8 mouse cellular contexts compared by ENCODE assay signal in genomic region chr5:129586016-129586415, GRCm38 (mm10). TPM values are rescaled to one million over a fixed set of nuclear protein-coding genes. Genes with fewer than 3 reads are reported as not detected.
DNase-seq lines count a peak whose midpoint lies in the region; ATAC-seq and TF ChIP-seq lines count a peak whose summit lies in the region.

No protein-coding gene starts in this region.

- no peak for DNase-seq in G1E (ENCODE audit: low spot score)
- peak; percentile 57 for DNase-seq in c-Kit-positive CD71-positive TER-119-negative erythroid progenitor cells, embryonic 14.5 days (ENCODE audit: low read depth)
- peak; percentile 97 for DNase-seq in forebrain, embryonic 11.5 days (ENCODE audit: low spot score)
- DNase-seq in heart, postnatal 10 days = peak; percentile 85 to 91
- DNase-seq in kidney, postnatal 4 days = peak; percentile 93
- DNase-seq in lung, adult 2 months = peak; percentile 83
- peak; percentile 92 for DNase-seq in thymus, adult 2 months

- H3K4me1 ChIP-seq in G1E (ENCODE audit: insufficient read depth, low read depth, low read length) = peaks cover 9% of the 10 kb centered on the region
- peaks cover 16% of the 10 kb centered on the region for H3K4me1 ChIP-seq in forebrain, embryonic 11.5 days (replicated peaks; ENCODE audit: control insufficient read depth, insufficient read depth, low read length)
- H3K4me1 ChIP-seq in lung, adult 2 months (ENCODE audit: control insufficient read depth, insufficient read depth, low read length) = peaks cover 4% of the 10 kb centered on the region; the same call in 1 of the 2 replicates
- peaks cover 25% of the 10 kb centered on the region for H3K4me1 ChIP-seq in thymus, adult 2 months (replicated peaks; ENCODE audit: control insufficient read depth, insufficient read depth, low read length)

- 1% methylated on average over 17 of the region's 17 CpGs for WGBS in forebrain, embryonic 11.5 days
- WGBS in lung, adult 2 months = under 1% methylated on average over 17 of the region's 17 CpGs
- WGBS in thymus, adult 2 months = under 1% methylated on average over 17 of the region's 17 CpGs

- H3K4me2 ChIP-seq in forebrain, embryonic 11.5 days (ENCODE audit: low read depth, low read length, severe bottlenecking) = peak overlapping the region; percentile 100

- H3K9me3 ChIP-seq in G1E (replicated peaks) = peaks cover 21% of the 10 kb centered on the region
- H3K9me3 ChIP-seq in forebrain, embryonic 11.5 days (ENCODE audit: control insufficient read depth, low read length) = no peaks in the 10 kb centered on the region

- TF ChIP-seq POLR2A in lung, adult 2 months (IDR thresholded peaks at IDR 0.05; ENCODE audit: borderline replicate concordance, extremely low read depth, low read depth, low read length) = no peak
- no peak for TF ChIP-seq POLR2A in thymus, adult 2 months (IDR thresholded peaks at IDR 0.05; ENCODE audit: control insufficient read depth, extremely low read depth, insufficient read depth, low read length, poor library complexity)

- peak overlapping the region; percentile 80 for H3K27ac ChIP-seq in forebrain, embryonic 11.5 days (ENCODE audit: low read depth, low read length)
- H3K27ac ChIP-seq in thymus, adult 2 months (ENCODE audit: control insufficient read depth, insufficient read depth, low read length) = no peak overlapping the region

- no peak for ATAC-seq in G1E (ENCODE audit: extremely low read depth, insufficient number of reproducible peaks, low FRiP score, poor library complexity, severe bottlenecking)
- ATAC-seq in forebrain, embryonic 11.5 days (replicated peaks; ENCODE audit: low FRiP score) = peak; percentile 75
- peak; percentile 44 for ATAC-seq in neutrophil, adult 5-6 weeks (ENCODE audit: extremely low read depth, insufficient number of reproducible peaks, low FRiP score, poor library complexity, severe bottlenecking)

- peak overlapping the region; percentile 58 for H3K9ac ChIP-seq in forebrain, embryonic 11.5 days (ENCODE audit: low read length)

- H3K4me3 ChIP-seq in G1E (ENCODE audit: low read depth, low read length) = no peak overlapping the region
- peak overlapping the region; percentile 71 for H3K4me3 ChIP-seq in forebrain, embryonic 11.5 days (ENCODE audit: low read depth, low read length)
- peak overlapping the region; percentile 46 for H3K4me3 ChIP-seq in lung, adult 2 months (replicated peaks; ENCODE audit: extremely low read depth, low read depth, low read length)
- H3K4me3 ChIP-seq in thymus, adult 2 months (ENCODE audit: control insufficient read depth, insufficient read depth, low read length) = peak overlapping the region; percentile 43

- peaks cover 42% of the 10 kb centered on the region for H3K27me3 ChIP-seq in G1E (ENCODE audit: insufficient read depth, low read length)
- peaks cover 19% of the 10 kb centered on the region; the same call in 1 of the 2 replicates for H3K27me3 ChIP-seq in forebrain, embryonic 11.5 days (ENCODE audit: control insufficient read depth, insufficient read depth, low read length)
- H3K27me3 ChIP-seq in thymus, adult 2 months (ENCODE audit: control insufficient read depth, insufficient read depth, low read length) = peaks cover 4% of the 10 kb centered on the region; the same call in 1 of the 2 replicates

- intact Hi-C loops in heart, postnatal 10 days (cut with DNase I) = loop anchor here (1.0 to 2.0 kb wide), 3 partner anchors 169 to 523 kb away; no protein-coding TSS in a partner anchor

- no peaks in the 10 kb centered on the region for H3K36me3 ChIP-seq in G1E (replicated peaks)
- H3K36me3 ChIP-seq in forebrain, embryonic 11.5 days (ENCODE audit: control insufficient read depth, insufficient read depth, low read length) = no peaks in the 10 kb centered on the region
- no peaks in the 10 kb centered on the region for H3K36me3 ChIP-seq in thymus, adult 2 months (ENCODE audit: control insufficient read depth, insufficient read depth, low read length)

- TF ChIP-seq CTCF in G1E (IDR thresholded peaks at IDR 0.05; ENCODE audit: low read depth, low read length) = peak; percentile 36; the same call in 1 of the 2 replicates
- peak; percentile 37 for TF ChIP-seq CTCF in lung, adult 2 months (IDR thresholded peaks at IDR 0.05; ENCODE audit: insufficient read depth, low read length)
- TF ChIP-seq CTCF in thymus, adult 2 months (IDR thresholded peaks at IDR 0.05; ENCODE audit: borderline replicate concordance, control insufficient read depth, extremely low read depth, insufficient read depth, low read length, poor library complexity) = peak; percentile 98

RNA-seq across cellular contexts. Expression of gene Mmp17, which starts 2.0 kb away (rescaled TPM):
- total RNA-seq in G1E (2014; fragmentation: Nextera tagmentation) (not detected in 2 replicates), G1E (2017) (0.05 TPM in 1 of 2 replicates, not detected in the other)
- 0.03 and 0.07 TPM in 2 replicates for polyA plus RNA-seq in G1E (2012)
- polyA plus RNA-seq in forebrain, embryonic 11.5 days (2014; fragmentation: Nextera tagmentation; extraction: Ambion mirVana) = 6.5 and 8.4 TPM in 2 replicates
- total RNA-seq in heart, postnatal 10 days (2021) = 1 to 10 TPM in 1 of 2 experiments, under 1 TPM in 1; 0.89 to 1.7 TPM
- polyA plus RNA-seq in lung, adult 2 months (2012; rRNA removed) = 2.6 and 3.4 TPM in 2 replicates
- total RNA-seq in neutrophil, adult 5-6 weeks (2017) = 0.23 and 2.7 TPM in 2 replicates
- 3.4 and 3.5 TPM in 2 replicates for polyA plus RNA-seq in thymus, adult 2 months (2012; rRNA removed)

Comparison
In these comparisons a context has a peak if more than half of its experiments do, and no peak if none do; other contexts are left out.
1. CTCF ChIP-seq: peak in every context shown above with its lines; median percentile 98 in thymus, adult 2 months; 37 in lung, adult 2 months; 36 in G1E.